Mouse (Mus musculus): ENCODE results near the gene Ccdc28b.

DNA sequence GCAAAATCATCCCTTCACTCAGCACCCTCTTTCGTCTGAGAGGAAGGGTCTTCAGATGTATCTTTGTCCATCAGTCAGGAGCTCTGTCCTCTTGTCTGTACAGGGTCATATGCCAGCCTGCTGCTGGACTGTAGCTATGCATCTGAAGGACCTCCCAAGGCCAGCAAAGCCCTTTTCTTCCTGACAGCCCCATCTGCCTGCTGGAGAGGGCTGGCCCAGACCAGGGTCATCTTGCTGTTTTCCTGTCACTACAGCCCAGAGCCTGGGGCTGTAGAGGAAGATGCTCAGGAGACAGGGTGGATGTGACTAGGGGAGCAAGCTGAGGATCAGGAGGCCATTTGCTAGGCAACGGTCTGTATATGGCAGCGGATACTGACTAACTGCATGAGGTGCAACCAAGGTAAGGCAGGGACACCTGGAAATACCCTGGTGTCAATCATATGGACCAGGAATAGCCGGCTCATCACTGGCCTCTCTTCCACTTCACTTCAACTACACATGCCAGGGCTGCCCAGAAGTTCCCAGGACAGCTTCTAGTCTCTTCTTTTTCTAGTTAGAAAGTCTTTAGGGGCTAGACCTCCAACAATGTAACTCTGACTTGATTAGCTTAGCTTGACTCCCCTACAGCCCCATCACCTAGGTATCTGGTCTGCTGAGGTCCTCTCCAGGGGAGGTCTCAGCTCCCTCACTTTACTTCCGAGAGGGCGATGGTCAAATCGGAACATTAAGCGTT lies 778 bp downstream of the Ccdc28b start:
- TF ChIP-seq POLR2A (IDR thresholded peaks at IDR 0.05; ENCODE audit: control insufficient read depth, low read depth, low read length) (no peak), CTCF (IDR thresholded peaks at IDR 0.05; ENCODE audit: control insufficient read depth, insufficient read depth, insufficient replicate concordance, low read depth, low read length) (no peak)

All from testis, adult 2 months (tissue).